Mouse (Mus musculus): ENCODE data around the gene Gm28308. TPM values are rescaled to one million over a fixed set of nuclear protein-coding genes. Genes with fewer than 3 reads are reported as not detected.
A peak's percentile ranks its signal among the peaks of the same experiment; 100 is the strongest.

Gm28308 gene
- polyA plus RNA-seq, 1 experiment from 2014 or later: 1.2 TPM

- peaks cover 56% of the 10 kb centered on the region for H3K27me3 ChIP-seq (ENCODE audit: low read depth, poor library complexity, severe bottlenecking)
- H3K27ac ChIP-seq: peak overlapping the region; percentile 99
- DNase-seq (ENCODE audit: low spot score): peak; percentile 88
Observed at GRCm38 (mm10) chr6:52234428-52235140, 21.4 kb upstream of the Gm28308 start.

GRCm38 (mm10) chr6:52233546-52234427, 20.6 kb upstream of the Gm28308 start:
- no peaks in the 10 kb centered on the region for H3K9me3 ChIP-seq (replicated peaks)
- H3K36me3 ChIP-seq: peaks cover 77% of the 10 kb centered on the region
- WGBS: under 1% methylated on average over 70 of the region's 70 CpGs
- peaks cover 57% of the 10 kb centered on the region for H3K27me3 ChIP-seq (ENCODE audit: low read depth, poor library complexity, severe bottlenecking)
- peak; percentile 77 for DNase-seq (ENCODE audit: low spot score)
- H3K4me1 ChIP-seq: peaks cover 32% of the 10 kb centered on the region
- peak overlapping the region; percentile 90 for H3K4me3 ChIP-seq
- peak overlapping the region; percentile 99 for H3K27ac ChIP-seq

More at GRCm38 (mm10) chr6:52234428-52235140, 21.4 kb upstream of the Gm28308 start:
- under 1% methylated on average over 68 of the region's 68 CpGs for WGBS
- Histone ChIP-seq H3K9me3 (replicated peaks) (no peaks in the 10 kb centered on the region), H3K4me1 (peaks cover 32% of the 10 kb centered on the region), H3K36me3 (peaks cover 69% of the 10 kb centered on the region), H3K4me3 (peak overlapping the region; percentile 90)

- Histone ChIP-seq H3K9me3 (replicated peaks) (no peaks in the 10 kb centered on the region), H3K4me3 (peak overlapping the region; percentile 90), H3K4me1 (peaks cover 32% of the 10 kb centered on the region), H3K27ac (peak overlapping the region; percentile 99), H3K36me3 (peaks cover 76% of the 10 kb centered on the region), H3K27me3 (ENCODE audit: low read depth, poor library complexity, severe bottlenecking) (peaks cover 55% of the 10 kb centered on the region)
- no peak for DNase-seq (ENCODE audit: low spot score)
- under 1% methylated on average over 23 of the region's 23 CpGs for WGBS
Observed at GRCm38 (mm10) chr6:52232984-52233545, 19.9 kb upstream of the Gm28308 start.

- Histone ChIP-seq H3K4me1 (peaks cover 32% of the 10 kb centered on the region), H3K36me3 (peaks cover 71% of the 10 kb centered on the region), H3K27me3 (ENCODE audit: low read depth, poor library complexity, severe bottlenecking) (peaks cover 51% of the 10 kb centered on the region), H3K4me3 (peak overlapping the region; percentile 90), H3K27ac (peak overlapping the region; percentile 99), H3K9me3 (replicated peaks) (no peaks in the 10 kb centered on the region)
- WGBS: under 1% methylated on average over 18 of the region's 18 CpGs
- peak; percentile 70 for DNase-seq (ENCODE audit: low spot score)
Observed at GRCm38 (mm10) chr6:52232568-52232965, 19.4 kb upstream of the Gm28308 start.

GRCm38 (mm10) chr6:52231885-52232567, 18.9 kb upstream of the Gm28308 start:
- H3K4me1 ChIP-seq: peaks cover 34% of the 10 kb centered on the region
- under 1% methylated on average over 18 of the region's 18 CpGs for WGBS
- H3K27me3 ChIP-seq (ENCODE audit: low read depth, poor library complexity, severe bottlenecking): peaks cover 47% of the 10 kb centered on the region
- no peak for DNase-seq (ENCODE audit: low spot score)
- no peaks in the 10 kb centered on the region for H3K9me3 ChIP-seq (replicated peaks)
- peak overlapping the region; percentile 90 for H3K4me3 ChIP-seq
- peak overlapping the region; percentile 99 for H3K27ac ChIP-seq
- peaks cover 69% of the 10 kb centered on the region for H3K36me3 ChIP-seq

- H3K4me3 ChIP-seq: peak within 1 kb of the TSS; percentile 90
- peaks cover 26% of the 10 kb centered on the region for H3K4me1 ChIP-seq
- peaks cover 40% of the 10 kb centered on the region for H3K27me3 ChIP-seq (ENCODE audit: low read depth, poor library complexity, severe bottlenecking)
- peak; percentile 93 for DNase-seq (ENCODE audit: low spot score)
- peak within 1 kb of the TSS; percentile 99 for H3K27ac ChIP-seq
- H3K36me3 ChIP-seq: peaks cover 58% of the 10 kb centered on the region
- under 1% methylated on average over 28 of the region's 36 CpGs for WGBS
- no peaks in the 10 kb centered on the region for H3K9me3 ChIP-seq (replicated peaks)
Observed at GRCm38 (mm10) chr6:52230516-52231165, 17.5 kb upstream of the Gm28308 start, which contains the start of gene Hoxa9. TSS of gene Hoxa9 (minus strand) at chr6:52231089.

GRCm38 (mm10) chr6:52229558-52230416, 16.6 kb upstream of the Gm28308 start:
- no peak for DNase-seq (ENCODE audit: low spot score)
- under 1% methylated on average over 44 of the region's 44 CpGs for WGBS
- H3K36me3 ChIP-seq: peaks cover 66% of the 10 kb centered on the region
- H3K27ac ChIP-seq: peak overlapping the region; percentile 99
- H3K27me3 ChIP-seq (ENCODE audit: low read depth, poor library complexity, severe bottlenecking): peaks cover 40% of the 10 kb centered on the region
- H3K4me3 ChIP-seq: peak overlapping the region; percentile 90
- H3K4me1 ChIP-seq: peaks cover 22% of the 10 kb centered on the region
- H3K9me3 ChIP-seq (replicated peaks): no peaks in the 10 kb centered on the region

- H3K27me3 ChIP-seq (ENCODE audit: low read depth, poor library complexity, severe bottlenecking): peaks cover 30% of the 10 kb centered on the region
- peak overlapping the region; percentile 90 for H3K4me3 ChIP-seq
- under 1% methylated on average over 38 of the region's 38 CpGs for WGBS
- no peaks in the 10 kb centered on the region for H3K9me3 ChIP-seq (replicated peaks)
- H3K36me3 ChIP-seq: peaks cover 66% of the 10 kb centered on the region
- H3K4me1 ChIP-seq: peaks cover 13% of the 10 kb centered on the region
- DNase-seq (ENCODE audit: low spot score): no peak
- peak overlapping the region; percentile 99 for H3K27ac ChIP-seq
Observed at GRCm38 (mm10) chr6:52228475-52229465, 15.6 kb upstream of the Gm28308 start.

GRCm38 (mm10) chr6:52227470-52228222, 14.5 kb upstream of the Gm28308 start:
- H3K27ac ChIP-seq: peak overlapping the region; percentile 99
- H3K36me3 ChIP-seq: peaks cover 66% of the 10 kb centered on the region
- DNase-seq (ENCODE audit: low spot score): no peak
- peak overlapping the region; percentile 90 for H3K4me3 ChIP-seq
- peaks cover 12% of the 10 kb centered on the region for H3K4me1 ChIP-seq
- peaks cover 25% of the 10 kb centered on the region for H3K27me3 ChIP-seq (ENCODE audit: low read depth, poor library complexity, severe bottlenecking)
- no peaks in the 10 kb centered on the region for H3K9me3 ChIP-seq (replicated peaks)
- WGBS: under 1% methylated on average over 11 of the region's 11 CpGs

All from limb, embryonic 10.5 days (tissue).